Mouse (Mus musculus): Measurements from ENCODE around the gene Haus7.

Gene Haus7

GRCm38 (mm10) chrX:73458877-73459392 lies at the start of gene Haus7:
Haus7 (minus strand) TSS chrX:73459044.
- DNase-seq (ENCODE audit: low spot score): peak; percentile 93

GRCm38 (mm10) chrX:73506577-73506976 lies 47.7 kb upstream of the Haus7 start:
- DNase-seq (ENCODE audit: low spot score): no peak

DNA sequence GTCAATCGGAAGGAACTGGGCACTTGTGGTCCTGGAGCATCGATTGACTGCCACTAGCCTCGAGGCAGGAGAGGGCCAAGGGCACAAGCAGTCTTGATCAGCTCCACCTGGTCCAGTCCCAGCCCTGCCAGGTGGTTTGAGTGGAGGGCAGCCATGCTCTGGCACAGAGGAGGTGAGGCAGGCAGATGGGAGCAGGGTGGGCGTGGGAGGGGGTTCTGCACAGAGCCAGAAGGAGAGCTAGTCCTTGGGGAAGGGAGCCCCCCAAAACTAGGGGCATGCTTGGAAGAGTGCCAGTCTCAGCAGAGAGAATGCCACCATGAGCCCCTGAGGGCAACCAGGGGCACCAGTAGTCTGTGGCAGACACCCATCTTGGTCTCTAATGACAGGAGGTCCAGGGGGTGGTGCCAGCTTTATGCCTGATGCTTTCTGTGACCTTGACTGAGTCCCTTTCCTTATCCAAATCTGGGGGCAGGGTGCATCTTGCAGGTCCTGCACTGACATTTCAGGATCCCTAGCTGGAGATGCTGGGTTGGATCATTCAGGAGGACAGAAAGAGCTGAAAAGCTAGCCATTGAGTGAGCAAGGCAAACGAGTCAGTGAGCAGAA lies 46.4 kb upstream of the Haus7 start:
- no peak for DNase-seq (ENCODE audit: low spot score)

GRCm38 (mm10) chrX:73496746-73497145 lies 37.9 kb upstream of the Haus7 start:
- no peak for DNase-seq (ENCODE audit: low spot score)

DNA sequence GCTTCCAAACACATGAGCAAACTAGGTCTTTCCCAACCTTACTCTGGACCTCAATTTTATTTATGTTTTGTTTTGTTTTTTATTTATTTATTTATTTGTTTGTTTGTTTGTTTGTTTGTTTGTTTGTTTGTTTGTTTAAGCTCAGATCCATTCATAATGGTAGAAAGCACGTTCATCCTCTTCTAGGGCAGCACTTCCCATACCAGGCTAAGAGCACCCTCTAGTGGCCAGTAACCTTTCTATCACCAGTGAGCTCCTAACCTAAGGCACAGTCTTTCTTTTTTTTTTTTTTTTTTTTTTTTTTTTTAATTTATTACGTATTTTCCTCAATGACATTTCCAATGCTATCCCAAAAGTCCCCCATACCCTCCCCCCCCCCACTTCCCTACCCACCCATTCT lies 34.7 kb upstream of the Haus7 start:
- DNase-seq (ENCODE audit: low spot score): peak; percentile 82

GRCm38 (mm10) chrX:73490804-73491203 lies 32.0 kb upstream of the Haus7 start:
- no peak for DNase-seq (ENCODE audit: low spot score)

GRCm38 (mm10) chrX:73490186-73490585 lies 31.3 kb upstream of the Haus7 start:
- no peak for DNase-seq (ENCODE audit: low spot score)

GRCm38 (mm10) chrX:73486920-73487319 lies 28.1 kb upstream of the Haus7 start:
- no peak for DNase-seq (ENCODE audit: low spot score)

GRCm38 (mm10) chrX:73484870-73485269 lies 26.0 kb upstream of the Haus7 start:
- DNase-seq (ENCODE audit: low spot score): no peak

DNA sequence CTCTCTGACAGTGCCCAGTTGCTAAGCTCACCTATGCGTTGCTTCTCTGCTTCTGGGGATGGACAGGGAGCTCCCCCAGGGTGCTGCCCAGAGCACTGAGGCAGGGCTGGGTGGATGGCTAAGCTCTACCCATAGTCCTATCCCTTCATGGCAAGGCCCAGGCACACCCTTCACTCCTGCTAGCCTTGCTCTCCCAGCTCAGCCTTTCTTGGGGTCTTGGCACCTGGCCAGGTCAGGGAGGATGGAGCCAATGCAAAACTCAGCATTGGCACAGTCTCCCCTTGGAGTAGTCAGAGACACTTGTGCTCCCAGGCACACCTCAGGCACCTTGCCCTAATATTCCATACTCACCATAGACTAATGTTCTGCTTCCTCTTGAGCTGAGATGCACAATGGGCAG lies 25.2 kb upstream of the Haus7 start:
- no peak for DNase-seq (ENCODE audit: low spot score)

DNA sequence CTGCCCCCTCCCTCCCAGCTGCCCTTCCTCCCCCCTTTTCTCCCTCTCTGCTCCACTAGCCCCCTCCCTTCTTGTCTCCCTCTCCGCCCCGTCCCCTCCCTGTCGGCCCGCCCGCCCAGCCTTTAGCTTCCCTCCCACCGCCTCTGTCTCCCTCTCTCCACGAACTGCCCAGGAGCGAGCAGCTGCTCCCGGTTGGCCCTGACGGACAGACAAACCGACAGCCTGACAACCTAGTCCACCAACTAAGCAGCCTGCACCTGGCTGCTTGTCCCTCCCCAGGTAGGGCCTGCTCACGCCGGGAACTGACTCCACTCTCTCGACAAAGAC lies 24.6 kb upstream of the Haus7 start, which contains the start of gene Bgn:
Gene Bgn, plus strand, starts transcription at position 119 of the 327 bp plus-strand sequence.
- DNase-seq (ENCODE audit: low spot score): no peak

DNA sequence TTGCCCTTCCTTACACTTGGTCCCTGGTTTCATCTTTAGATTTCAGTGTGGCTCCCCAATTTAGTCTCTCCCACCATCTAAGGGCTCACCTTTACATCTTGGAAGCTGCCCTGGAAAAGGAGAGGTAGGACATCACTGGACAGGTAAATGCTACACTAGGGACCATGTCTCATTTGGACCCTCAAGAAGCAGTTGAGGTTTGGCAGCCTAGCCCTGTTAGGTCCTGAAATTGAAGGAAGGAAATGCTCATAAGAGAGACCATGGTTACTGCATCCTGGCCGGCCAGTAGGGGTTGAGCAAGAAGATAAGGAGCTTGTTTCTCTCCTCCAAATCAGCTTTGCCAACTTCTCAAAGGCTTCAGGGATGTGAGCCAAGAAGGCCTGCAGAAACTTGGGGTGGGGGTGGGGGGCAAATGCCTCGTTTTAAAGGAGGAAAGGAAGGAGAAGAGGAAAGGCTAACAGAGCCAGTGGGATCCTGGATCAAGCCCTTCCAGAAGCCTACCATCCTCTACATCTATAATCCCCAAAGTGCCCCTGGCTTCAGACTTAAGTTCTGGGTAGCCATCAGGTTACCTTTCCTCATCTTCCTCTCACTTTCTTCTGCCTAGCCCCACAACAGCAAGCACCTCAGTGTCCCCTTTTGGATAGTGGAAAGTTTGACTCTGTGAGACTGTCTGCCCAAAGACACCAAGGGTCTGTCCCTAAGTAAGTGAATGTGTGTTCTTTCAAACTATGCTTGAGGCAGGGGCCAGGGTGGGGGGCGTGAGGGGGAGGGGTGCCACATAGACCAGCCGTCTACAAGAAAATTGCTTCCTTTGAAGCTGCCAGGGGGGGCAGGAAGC lies 24.0 kb upstream of the Haus7 start:
- no peak for DNase-seq (ENCODE audit: low spot score)

GRCm38 (mm10) chrX:73480334-73480733 lies 21.5 kb upstream of the Haus7 start:
- no peak for DNase-seq (ENCODE audit: low spot score)

GRCm38 (mm10) chrX:73479656-73480055 lies 20.8 kb upstream of the Haus7 start:
- DNase-seq (ENCODE audit: low spot score): no peak

DNA sequence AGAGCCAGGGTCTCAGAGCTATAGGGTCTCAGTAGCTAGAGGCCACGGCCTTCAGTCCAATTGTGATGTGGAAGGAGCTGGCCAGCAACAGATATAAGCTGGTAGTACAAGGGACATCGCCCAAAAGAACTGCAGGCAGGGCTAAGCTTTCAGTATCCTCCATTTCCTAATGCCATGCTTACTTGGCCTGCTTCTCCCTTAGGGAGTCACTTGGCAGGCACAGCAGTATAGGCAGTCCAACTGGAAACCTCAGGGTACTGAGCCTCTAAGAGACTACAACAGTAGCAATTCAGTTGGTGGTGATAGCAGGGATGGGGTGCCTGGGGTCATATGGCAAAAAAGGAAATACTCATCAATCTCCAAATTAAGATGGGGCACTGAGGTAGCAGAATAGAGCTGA lies 18.7 kb upstream of the Haus7 start:
- no peak for DNase-seq (ENCODE audit: low spot score)

DNA sequence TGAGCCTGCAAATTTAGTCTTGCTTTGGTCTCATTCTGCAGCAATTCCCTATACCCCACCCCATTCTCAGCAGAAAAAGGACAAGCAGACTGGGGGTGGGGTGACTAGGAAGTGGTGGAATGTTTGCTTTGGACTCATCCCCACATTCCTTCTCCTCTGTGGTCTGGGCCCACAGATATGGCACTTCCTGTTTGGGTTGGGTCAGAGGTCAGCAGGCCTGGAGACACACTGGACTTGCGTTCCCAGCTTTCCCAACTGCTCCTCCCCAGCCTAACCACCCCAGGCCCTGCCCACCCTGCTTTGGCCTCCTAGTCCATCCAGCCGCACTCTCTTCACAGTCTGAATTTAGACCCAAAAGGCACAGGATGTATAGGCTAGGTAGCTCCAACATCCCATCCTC lies 17.8 kb upstream of the Haus7 start:
- peak; percentile 34 for DNase-seq (ENCODE audit: low spot score)

DNA sequence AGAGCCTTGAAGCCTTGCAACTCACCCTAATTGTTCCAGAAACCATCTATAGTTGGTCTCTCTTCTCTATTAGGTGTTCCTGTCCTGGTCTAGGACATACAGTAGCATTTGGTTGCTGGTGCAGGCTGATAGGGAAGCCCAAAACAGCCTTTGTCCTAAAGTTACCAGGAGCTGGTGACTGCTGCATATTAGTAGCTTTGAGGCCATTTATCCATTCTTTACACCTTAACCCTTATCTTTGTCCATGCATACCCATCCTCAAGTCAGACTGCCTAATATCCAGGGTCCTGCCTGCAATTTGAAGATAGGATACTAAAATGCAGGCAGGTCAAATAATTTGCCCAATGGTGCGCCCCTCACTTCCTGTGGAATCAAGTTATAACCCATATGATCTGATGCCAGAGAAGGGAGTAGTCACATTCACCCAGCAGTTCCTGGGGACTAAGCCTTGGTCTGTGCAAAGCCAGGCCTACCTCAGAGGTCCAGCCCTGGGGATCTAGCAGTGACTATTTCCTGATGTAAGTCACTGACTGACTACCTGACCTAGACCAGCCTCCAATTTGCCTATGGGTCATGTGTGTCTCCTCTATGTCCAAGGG lies 16.9 kb upstream of the Haus7 start:
- no peak for DNase-seq (ENCODE audit: low spot score)

DNA sequence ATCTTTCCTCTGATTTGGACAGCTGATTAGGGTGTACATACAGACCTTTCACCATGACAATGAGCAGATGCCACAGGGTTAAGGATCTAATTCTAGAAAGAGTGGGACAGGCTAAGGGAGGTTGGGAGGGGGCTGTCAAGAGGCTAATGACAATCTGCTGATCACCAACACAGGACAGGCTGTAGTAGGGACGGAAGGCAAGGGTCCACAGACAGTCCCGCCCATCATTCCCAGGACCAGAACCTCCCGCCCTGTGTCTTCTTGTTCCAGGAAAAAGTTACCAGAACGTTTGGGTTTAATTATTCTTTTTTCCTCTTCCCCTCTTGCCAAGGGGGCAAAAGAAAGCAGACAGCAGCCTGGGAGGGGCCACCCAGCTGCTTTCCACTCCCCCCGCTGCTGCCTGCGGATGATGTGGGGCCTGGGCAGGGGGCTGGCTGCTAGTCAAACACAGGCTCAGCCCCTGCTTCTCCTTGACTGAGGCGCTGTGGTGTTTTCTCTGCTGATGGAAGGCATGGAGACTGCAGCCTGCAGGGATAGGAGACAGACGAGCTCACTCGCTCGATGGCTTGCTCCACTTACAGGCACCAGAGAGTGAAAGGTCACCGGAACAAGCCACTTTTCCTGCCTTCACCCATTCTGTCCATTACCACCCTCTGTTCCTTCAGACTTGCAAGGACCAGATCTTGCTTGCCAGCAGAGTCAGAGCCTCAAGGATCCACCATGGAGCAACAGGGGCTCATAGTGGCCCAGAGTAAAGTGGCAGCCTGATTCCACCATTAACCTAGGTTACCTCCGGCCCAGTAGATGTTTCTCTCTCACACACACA lies 15.7 kb upstream of the Haus7 start:
- DNase-seq (ENCODE audit: low spot score): no peak

GRCm38 (mm10) chrX:73471764-73472163 lies 12.9 kb upstream of the Haus7 start:
- no peak for DNase-seq (ENCODE audit: low spot score)

DNA sequence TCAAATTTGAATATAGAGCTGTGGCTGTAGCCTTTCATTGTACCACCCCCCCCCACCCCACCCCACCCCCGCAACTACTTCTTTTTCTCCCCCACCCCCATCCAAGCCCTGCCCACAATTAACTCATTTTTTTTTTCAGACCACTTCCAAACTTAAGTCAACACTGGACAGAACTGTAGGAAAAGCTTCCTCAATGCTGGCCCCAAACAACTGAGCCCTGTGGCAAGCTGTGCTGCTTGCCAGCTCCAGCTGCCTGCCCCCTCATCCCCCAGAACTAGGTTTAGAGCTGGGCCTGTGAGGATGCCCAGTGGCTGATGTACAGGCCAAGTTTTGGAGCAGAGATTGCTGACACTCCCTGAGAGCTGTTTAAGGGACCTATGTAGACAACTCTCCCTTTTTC lies 9.9 kb upstream of the Haus7 start:
- no peak for DNase-seq (ENCODE audit: low spot score)

DNA sequence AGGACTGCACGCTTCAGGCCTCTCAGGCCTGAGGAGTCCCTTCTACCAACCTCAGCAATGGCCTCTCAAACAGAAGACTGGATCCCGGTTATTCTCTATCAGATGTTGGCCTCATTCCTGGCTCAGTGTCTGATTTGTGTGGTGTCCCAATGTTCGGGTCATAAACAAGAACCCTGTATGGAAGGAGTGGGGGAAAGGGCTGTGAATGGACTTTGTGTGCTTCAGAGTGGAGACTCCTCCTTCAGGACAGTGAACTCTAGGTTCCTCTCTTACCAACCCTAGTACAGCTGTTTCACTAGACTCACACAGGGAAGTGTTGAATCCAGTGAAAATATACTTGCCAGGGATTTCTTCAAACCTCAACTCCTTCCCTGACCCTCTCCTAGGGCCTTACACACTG lies 9.5 kb upstream of the Haus7 start:
- no peak for DNase-seq (ENCODE audit: low spot score)
